Mouse (Mus musculus) limb, embryonic 12.5 days (tissue): Measurements from ENCODE around the gene Pax1. TPM values are rescaled to one million over a fixed set of nuclear protein-coding genes. Genes with fewer than 3 reads are reported as not detected.

Experiments used
- ATAC-seq: fragments of 200-750 bp; cut with Nextera tagmentation; 2 replicates; pipeline ENCODE4 v1.8.0; 2017; ENCODE audit warnings: low read depth, moderate TSS enrichment; ENCODE audit not compliant: insufficient number of reproducible peaks, insufficient read depth, low FRiP score, low TSS enrichment
- H3K27ac ChIP-seq: fragments of 300-500 bp; sonication (generic); 2 replicates; pipeline ENCODE4 v1.5.1; 2016; ENCODE audit warnings: mild to moderate bottlenecking, moderate library complexity
- H3K27me3 ChIP-seq: fragments of 300-500 bp; sonication (generic); 2 replicates; pipeline ENCODE4 v1.6.1; 2016; ENCODE audit warnings: mild to moderate bottlenecking, moderate library complexity
- H3K36me3 ChIP-seq: fragments of 300-500 bp; sonication (generic); 2 replicates; pipeline ENCODE4 v1.6.1; 2016; ENCODE audit warnings: mild to moderate bottlenecking, moderate library complexity
- H3K4me1 ChIP-seq: fragments of 300-500 bp; sonication (generic); replicated peaks from 2 replicates; pipeline ENCODE4 v1.6.1; 2016
- H3K4me2 ChIP-seq: fragments of 300-500 bp; sonication (generic); 2 replicates; pipeline ENCODE4 v1.6.1; 2016; ENCODE audit warnings: mild to moderate bottlenecking, moderate library complexity
- H3K4me3 ChIP-seq: fragments of 300-500 bp; sonication (generic); replicated peaks from 2 replicates; pipeline ENCODE4 v1.5.1; 2016; ENCODE audit warnings: mild to moderate bottlenecking
- H3K9ac ChIP-seq: fragments of 300-500 bp; sonication (generic); replicated peaks from 2 replicates; pipeline ENCODE4 v1.6.1; 2016; ENCODE audit warnings: mild to moderate bottlenecking, moderate library complexity
- H3K9me3 ChIP-seq: fragments of 300-500 bp; sonication (generic); 2 replicates; pipeline ENCODE4 v1.6.1; 2016; ENCODE audit warnings: mild to moderate bottlenecking, moderate library complexity
- WGBS: fragments of 180-500 bp; shearing (Covaris S2); methylation state at CpG from one replicate; pipeline ENCODE4 v1.1.7; 2016; 5-methylcytosine and 5-hydroxymethylcytosine counted together
- polyA plus RNA-seq: library from polyadenylated mRNA; unstranded; fragments of >200 nt; fragmentation: Nextera tagmentation; extraction: Ambion mirVana; gene quantifications from 2 replicates; pipeline ENCODE4 v1.2.1, GENCODE M21; 2016

Gene Pax1
- polyA plus RNA-seq, 1 experiment from 2014 or later, result 0.76 TPM

DNA sequence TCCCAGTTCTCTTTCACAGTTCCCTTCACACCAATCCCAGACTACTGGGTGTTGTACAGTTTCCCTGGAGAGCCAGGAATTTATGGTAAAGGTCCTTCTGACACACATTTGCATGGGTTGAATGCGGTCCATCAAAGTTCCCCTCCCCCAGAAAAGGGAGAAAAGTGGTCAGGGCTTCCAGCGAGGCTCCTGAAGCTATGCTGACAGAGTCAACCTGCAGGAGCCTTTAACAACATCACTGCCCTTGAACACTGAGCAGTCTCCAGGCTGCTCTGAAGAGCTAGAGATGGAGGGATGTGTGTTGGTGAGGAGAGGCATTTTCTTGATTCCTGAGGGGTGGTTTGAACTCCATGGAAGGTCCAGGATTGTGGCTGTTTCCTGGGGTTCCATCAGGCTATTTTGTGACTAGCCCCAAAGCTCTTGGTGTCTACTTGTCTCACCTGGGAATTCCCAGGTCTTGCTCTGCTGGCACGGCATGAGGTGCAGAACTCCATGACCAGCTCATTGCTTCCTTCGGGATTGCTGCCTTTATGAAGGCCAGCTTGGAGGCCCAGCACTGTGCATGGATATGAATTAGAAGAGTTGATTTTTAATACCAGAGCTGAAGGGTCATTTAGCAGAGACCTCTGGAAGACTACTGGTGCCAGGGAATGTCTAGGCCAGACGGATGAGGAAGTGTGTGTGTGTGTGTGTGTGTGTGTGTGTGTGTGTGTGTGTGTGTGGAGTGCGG is 1.8 kb downstream of the Pax1 start:
- no peak overlapping the region for H3K4me3 ChIP-seq
- H3K27ac ChIP-seq, result no peak overlapping the region
- H3K4me2 ChIP-seq, result no peak overlapping the region
- H3K9me3 ChIP-seq, result no peaks in the 10 kb centered on the region
- no peak for ATAC-seq
- no peak overlapping the region for H3K9ac ChIP-seq
- 11% methylated on average over 6 of the region's 6 CpGs for WGBS
- H3K4me1 ChIP-seq, result peaks cover 11% of the 10 kb centered on the region
- H3K27me3 ChIP-seq, result peaks cover 97% of the 10 kb centered on the region
- H3K36me3 ChIP-seq, result no peaks in the 10 kb centered on the region

DNA sequence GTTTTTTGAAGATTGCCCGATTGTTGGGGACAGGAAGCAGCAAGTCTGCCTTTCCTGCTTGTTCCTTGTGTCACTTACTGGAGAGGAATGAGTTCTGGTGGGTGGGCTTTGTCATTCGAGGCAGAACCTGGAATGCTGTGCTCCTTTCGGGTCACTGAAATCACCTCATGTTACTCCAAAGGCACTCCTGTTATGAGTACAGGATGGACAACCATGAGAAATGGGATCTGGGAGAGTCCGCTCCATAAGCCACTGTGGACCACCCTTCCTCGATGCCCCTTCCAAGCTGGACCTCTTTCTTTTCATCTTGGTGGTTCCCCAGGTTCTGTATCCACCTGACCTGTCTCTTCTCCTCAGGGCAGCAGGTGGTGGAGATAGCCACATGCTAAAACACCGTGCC is 2.5 kb downstream of the Pax1 start:
- 9% methylated on average over 6 of the region's 6 CpGs for WGBS
- no peak for ATAC-seq
- peaks cover 11% of the 10 kb centered on the region for H3K4me1 ChIP-seq
- no peak overlapping the region for H3K27ac ChIP-seq
- peaks cover 91% of the 10 kb centered on the region for H3K27me3 ChIP-seq
- no peak overlapping the region for H3K4me3 ChIP-seq
- H3K9ac ChIP-seq, result no peak overlapping the region
- H3K36me3 ChIP-seq, result no peaks in the 10 kb centered on the region
- no peak overlapping the region for H3K4me2 ChIP-seq
- no peaks in the 10 kb centered on the region for H3K9me3 ChIP-seq

DNA sequence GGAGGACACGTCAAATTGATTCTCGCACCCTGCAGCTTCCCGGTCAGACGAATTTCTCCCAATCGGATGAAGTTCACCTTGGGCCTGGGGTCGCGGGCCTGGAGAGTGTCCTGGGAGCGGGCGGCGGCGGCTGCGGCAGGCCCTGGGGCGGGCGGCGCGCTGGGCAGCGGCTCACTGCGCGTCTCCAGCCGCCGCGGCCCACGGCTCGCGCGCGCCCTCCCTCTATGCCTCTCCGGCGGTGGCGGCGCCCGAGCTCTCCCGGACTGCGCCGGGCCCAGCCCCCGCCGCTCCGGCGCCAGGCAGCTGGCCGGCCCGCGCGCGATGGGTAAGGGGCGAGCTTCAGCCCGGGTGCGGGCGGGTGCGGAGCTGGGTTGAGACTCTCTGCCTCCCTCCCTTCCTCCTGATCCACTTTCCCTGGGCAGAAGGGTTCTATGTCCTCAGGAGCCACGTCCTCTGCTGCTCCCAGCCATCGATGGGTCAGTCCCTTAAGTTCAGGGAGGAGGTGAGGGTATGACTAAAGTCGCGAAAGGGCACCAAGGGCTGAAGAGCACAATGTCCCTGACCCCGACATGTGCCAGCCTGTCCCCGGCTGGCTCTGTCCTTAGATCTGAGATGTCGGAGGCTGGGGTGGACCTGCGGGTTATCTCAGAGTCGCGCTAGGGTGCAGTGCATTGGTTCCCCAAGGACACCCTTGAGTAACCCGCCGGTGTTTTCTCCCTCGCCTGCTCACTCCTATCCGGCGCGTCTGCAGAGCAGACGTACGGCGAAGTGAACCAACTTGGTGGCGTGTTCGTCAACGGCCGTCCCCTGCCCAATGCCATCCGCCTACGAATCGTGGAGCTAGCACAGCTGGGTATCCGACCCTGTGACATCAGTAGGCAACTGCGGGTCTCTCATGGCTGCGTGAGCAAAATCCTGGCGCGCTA is 3.5 kb downstream of the Pax1 start:
- H3K27me3 ChIP-seq, result peaks cover 91% of the 10 kb centered on the region
- peak overlapping the region; percentile 38 for H3K4me3 ChIP-seq
- no peaks in the 10 kb centered on the region for H3K9me3 ChIP-seq
- ATAC-seq, result peak; percentile 44; the same call in 1 of the 2 replicates
- H3K36me3 ChIP-seq, result no peaks in the 10 kb centered on the region
- peaks cover 11% of the 10 kb centered on the region for H3K4me1 ChIP-seq
- H3K27ac ChIP-seq, result no peak overlapping the region
- 0 out of 2 replicates have a peak overlapping the region, but pooled peaks have one; percentile 27 for H3K9ac ChIP-seq
- under 1% methylated on average over 63 of the region's 80 CpGs for WGBS
- peak overlapping the region; percentile 57 for H3K4me2 ChIP-seq

GRCm38 (mm10) chr2:147365908-147366630 is 4.3 kb downstream of the Pax1 start:
- Histone ChIP-seq H3K27me3 (peaks cover 91% of the 10 kb centered on the region), H3K9me3 (no peaks in the 10 kb centered on the region), H3K4me2 (peak overlapping the region; percentile 57; the same call in 1 of the 2 replicates), H3K9ac (no peak overlapping the region), H3K4me1 (peaks cover 11% of the 10 kb centered on the region), H3K27ac (no peak overlapping the region), H3K4me3 (peak overlapping the region; percentile 38; the same call in 1 of the 2 replicates), H3K36me3 (no peaks in the 10 kb centered on the region)
- ATAC-seq, result no peak
- 1% methylated on average over 36 of the region's 36 CpGs for WGBS

GRCm38 (mm10) chr2:147367246-147367820 is 5.6 kb downstream of the Pax1 start:
- Histone ChIP-seq H3K9ac (no peak overlapping the region), H3K4me2 (no peak overlapping the region), H3K27me3 (peaks cover 92% of the 10 kb centered on the region), H3K9me3 (no peaks in the 10 kb centered on the region), H3K27ac (no peak overlapping the region), H3K4me3 (no peak overlapping the region; the same call in 1 of the 2 replicates), H3K4me1 (peaks cover 11% of the 10 kb centered on the region), H3K36me3 (no peaks in the 10 kb centered on the region)
- no peak for ATAC-seq
- 2% methylated on average over 12 of the region's 12 CpGs for WGBS

DNA sequence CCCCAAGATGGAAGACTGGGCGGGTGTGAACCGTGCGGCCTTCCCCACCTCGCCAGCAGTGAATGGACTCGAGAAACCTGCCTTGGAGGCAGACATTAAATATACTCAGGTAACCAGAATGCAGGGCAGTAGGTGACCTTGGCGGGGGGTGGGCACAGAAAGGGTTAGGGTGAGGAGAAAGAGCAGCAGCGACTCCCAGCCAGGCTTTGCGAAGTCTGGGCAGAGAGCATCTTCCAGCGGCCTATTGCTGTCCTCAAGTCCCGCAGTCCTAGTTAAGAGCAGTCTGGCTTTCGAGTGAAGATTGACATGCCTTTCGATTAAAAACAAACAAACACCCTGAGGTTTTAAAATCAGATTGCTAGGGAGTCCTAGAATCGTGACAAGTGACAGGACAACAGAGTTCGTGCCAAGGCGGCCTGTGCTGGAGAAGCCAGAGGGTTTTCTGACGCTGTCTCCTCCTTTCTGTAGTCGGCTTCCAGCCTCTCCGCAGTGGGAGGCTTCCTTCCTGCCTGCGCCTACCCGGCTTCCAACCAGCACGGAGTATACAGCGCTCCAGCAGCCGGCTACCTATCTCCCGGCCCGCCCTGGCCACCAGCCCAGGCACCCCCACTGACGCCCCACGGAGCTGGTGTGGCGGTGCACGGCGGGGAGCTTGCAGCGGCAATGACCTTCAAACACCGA is 6.3 kb downstream of the Pax1 start:
- Histone ChIP-seq H3K4me1 (peaks cover 11% of the 10 kb centered on the region), H3K4me3 (no peak overlapping the region; the same call in 1 of the 2 replicates), H3K36me3 (no peaks in the 10 kb centered on the region), H3K27me3 (peaks cover 92% of the 10 kb centered on the region), H3K9ac (no peak overlapping the region), H3K4me2 (peak overlapping the region; percentile 24; the same call in 1 of the 2 replicates), H3K9me3 (no peaks in the 10 kb centered on the region), H3K27ac (no peak overlapping the region)
- no peak for ATAC-seq
- 1% methylated on average over 32 of the region's 32 CpGs for WGBS

DNA sequence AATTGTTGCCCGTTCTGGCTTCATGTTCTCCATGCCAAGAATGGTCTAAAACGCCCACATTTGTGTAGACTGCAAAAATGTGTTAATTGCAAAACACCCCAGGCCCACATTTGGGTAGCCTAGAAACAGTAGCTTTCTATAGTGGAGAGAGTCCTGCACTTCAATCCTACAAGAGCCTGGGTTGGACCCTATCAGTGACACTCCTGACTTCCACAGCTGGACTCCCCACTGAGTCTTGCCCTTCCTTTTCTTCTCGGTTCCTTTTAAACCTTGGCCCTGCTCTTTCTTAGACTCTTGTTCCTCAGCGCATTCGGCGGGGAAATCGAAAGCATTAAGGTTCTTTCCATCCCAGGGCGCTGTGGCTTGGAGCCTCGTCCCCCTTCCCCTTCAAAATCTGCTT is 7.8 kb downstream of the Pax1 start:
- Histone ChIP-seq H3K4me3 (no peak overlapping the region), H3K9me3 (no peaks in the 10 kb centered on the region), H3K4me1 (peaks cover 11% of the 10 kb centered on the region), H3K4me2 (no peak overlapping the region), H3K36me3 (no peaks in the 10 kb centered on the region), H3K27me3 (peaks cover 92% of the 10 kb centered on the region), H3K27ac (no peak overlapping the region), H3K9ac (no peak overlapping the region)
- no peak for ATAC-seq
- WGBS, result 5% methylated on average over 9 of the region's 9 CpGs

DNA sequence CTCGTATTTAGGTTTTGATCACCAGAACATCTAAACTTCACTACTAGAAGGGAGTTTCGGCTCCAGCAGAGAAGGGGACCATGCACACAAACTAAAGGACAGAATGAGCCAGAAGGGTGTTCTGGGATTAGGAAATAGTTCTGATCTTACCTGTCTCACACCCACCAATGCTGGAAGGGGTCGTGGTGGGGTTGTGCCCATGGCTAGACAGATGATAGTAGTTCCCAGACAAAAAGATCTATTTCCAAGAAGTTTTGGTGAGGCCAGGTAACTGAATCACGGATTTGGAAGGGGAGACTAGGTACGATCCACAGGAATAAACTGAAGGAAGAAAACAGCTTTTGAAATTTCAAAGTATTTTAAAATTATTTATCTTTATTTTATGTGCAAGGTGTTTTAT is 8.4 kb downstream of the Pax1 start:
- Histone ChIP-seq H3K4me3 (no peak overlapping the region), H3K4me2 (no peak overlapping the region), H3K36me3 (no peaks in the 10 kb centered on the region), H3K27ac (no peak overlapping the region), H3K27me3 (peaks cover 92% of the 10 kb centered on the region), H3K9ac (no peak overlapping the region), H3K9me3 (no peaks in the 10 kb centered on the region), H3K4me1 (peaks cover 7% of the 10 kb centered on the region)
- WGBS, result 6% methylated on average over 5 of the region's 5 CpGs
- ATAC-seq, result no peak

DNA sequence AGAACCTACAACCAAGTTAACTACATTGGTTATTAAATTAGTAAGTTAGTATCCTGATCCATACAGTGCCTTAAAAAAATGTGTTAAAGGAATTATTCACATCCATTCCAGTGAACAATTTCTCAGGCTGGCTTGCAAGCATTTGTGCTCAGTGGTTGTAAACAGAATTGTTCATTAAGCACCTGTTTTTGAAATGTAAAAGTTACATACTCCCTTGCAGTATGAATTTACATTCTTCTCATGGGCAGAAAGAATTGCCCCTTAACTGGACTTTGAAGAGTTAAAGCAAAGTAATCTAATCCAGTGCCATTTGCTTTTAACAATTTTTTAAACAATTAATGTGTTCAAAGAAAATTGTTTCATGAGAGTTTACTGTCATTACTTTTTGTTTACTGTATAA is 9.6 kb downstream of the Pax1 start:
- H3K36me3 ChIP-seq, result no peaks in the 10 kb centered on the region
- H3K4me3 ChIP-seq, result no peak overlapping the region
- no peaks in the 10 kb centered on the region for H3K4me1 ChIP-seq
- H3K27ac ChIP-seq, result no peak overlapping the region
- H3K27me3 ChIP-seq, result peaks cover 88% of the 10 kb centered on the region
- H3K4me2 ChIP-seq, result no peak overlapping the region
- H3K9me3 ChIP-seq, result no peaks in the 10 kb centered on the region
- ATAC-seq, result no peak
- H3K9ac ChIP-seq, result no peak overlapping the region

GRCm38 (mm10) chr2:147371840-147372239 is 10.1 kb downstream of the Pax1 start:
- WGBS, result 4% methylated on average over 4 of the region's 4 CpGs
- Histone ChIP-seq H3K27ac (no peak overlapping the region), H3K4me3 (no peak overlapping the region), H3K9me3 (no peaks in the 10 kb centered on the region), H3K4me1 (no peaks in the 10 kb centered on the region), H3K4me2 (no peak overlapping the region), H3K9ac (no peak overlapping the region), H3K36me3 (no peaks in the 10 kb centered on the region), H3K27me3 (peaks cover 88% of the 10 kb centered on the region)
- ATAC-seq, result no peak
